Mouse (Mus musculus): ENCODE results near the gene Slc13a3.

GRCm38 (mm10) chr2:165392156-165392555 is 80.9 kb downstream of the Slc13a3 start:
- TF ChIP-seq CTCF (IDR thresholded peaks at IDR 0.05; ENCODE audit: borderline replicate concordance, extremely low read depth, insufficient read depth, insufficient read length): no peak
- TF ChIP-seq POLR2A (IDR thresholded peaks at IDR 0.05; ENCODE audit: borderline replicate concordance, extremely low read depth, insufficient read depth, insufficient read length, poor library complexity, severe bottlenecking): no peak
